Mouse (Mus musculus) thymus, postnatal 36 days (tissue): ENCODE data around the gene Cmip.

Experiments used
- DNase-seq, 2 experiments: peaks; one replicate each; pipeline ENCODE4 v3.0.0; 2022; ENCODE audit warnings: mixed read lengths in 2 of 2

The Cmip gene

DNA sequence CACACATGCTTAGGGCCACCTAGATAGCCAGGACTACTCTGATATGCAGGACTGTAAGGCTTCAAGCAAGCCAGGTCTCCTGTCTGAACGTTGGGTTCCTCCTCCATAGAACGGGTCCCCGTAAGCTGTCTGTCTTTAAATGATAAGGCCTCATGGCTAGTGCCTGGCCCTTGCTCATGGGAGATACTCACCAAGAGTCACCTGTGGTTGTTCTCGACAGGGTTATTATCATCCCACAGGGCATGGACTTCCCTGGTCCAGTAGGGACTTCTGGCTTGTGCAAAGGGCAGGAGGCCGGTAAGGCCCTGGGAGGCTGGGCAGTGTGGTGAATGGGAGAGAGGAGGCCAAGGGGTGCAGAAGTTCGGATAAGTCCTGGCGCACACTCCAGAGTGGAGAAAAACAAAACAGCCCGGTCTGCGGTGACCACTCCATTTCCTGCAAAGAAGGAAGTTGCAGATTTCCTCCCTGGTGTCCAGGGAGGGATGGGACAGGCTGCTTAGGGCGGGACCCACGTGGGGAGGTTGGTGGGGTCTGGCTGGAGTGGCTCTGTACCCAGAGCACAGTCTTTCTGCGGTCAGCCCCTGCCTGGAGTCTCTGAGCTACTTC, 41.2 kb downstream of the Cmip start:
- DNase-seq: no peak

DNA sequence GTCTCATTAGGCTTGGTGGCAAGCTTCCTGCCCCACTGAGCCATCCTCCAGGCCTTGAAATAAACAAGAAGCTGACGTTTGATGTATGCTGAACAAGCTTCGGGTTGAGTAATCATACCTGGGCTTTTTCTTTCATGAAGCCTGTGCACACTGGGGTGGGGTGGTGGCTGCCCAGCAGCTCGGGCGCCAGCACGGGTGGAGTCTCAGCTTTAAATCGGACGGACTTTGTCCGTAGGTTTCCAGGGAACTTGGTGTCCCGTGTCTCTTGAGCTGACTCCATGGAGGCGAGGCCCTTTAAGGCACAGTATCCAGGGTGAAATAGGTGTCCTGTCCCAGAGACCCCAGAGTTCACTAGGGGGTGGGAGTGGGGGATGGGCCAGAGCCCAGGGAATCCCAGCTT, 42.3 kb downstream of the Cmip start:
- DNase-seq: no peak

DNA sequence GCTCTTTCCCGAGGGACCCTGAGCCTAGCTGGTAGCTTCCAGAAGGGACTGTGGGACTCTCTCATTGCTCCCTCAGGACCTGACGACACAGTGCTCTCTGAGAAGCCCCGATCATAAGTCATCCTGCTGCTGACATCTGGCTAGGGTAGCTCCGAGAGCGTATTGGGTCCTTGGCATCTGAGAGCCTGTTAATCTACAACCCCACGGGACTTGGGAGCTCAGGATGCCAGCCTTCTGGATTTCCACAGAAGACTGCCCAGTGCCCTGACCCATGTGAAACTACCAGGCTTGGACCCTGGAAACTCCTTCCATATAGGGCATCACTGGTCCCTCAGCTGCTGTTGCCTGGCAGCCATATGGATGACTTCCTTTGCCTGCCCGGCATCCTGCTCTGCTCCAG, 43.3 kb downstream of the Cmip start:
- DNase-seq: no peak

DNA sequence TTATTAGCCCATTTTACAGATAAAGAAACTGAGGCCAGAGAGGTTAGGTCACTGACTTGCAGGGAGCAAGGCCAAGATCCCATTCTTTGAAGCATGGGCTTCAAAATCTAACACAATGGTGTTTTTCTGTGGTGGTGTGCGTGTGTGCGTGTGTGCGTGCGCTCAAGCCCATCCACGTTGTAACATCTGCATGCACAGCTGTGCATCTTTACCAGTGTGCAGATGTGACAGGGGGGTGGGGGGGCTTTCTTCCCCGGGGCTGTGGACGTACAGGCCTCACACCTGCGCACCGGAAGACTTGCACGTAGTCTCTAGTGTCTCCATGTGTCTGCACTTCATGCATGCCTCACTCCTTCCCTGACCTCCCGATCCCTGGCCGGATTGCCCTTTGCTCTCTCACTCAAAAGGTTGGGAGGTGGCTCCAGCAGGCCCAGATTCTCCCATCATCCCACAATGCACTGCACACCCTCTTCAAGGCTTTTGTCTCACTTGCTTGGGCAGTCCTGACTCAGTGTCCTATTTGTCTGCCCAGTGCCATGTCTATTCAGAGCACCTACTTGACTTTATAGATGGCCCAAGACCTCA, 44.7 kb downstream of the Cmip start:
- DNase-seq: no peak

GRCm38 (mm10) chr8:117302072-117302471, 45.2 kb downstream of the Cmip start:
- no peak for DNase-seq

GRCm38 (mm10) chr8:117303666-117304065, 46.8 kb downstream of the Cmip start:
- no peak for DNase-seq

DNA sequence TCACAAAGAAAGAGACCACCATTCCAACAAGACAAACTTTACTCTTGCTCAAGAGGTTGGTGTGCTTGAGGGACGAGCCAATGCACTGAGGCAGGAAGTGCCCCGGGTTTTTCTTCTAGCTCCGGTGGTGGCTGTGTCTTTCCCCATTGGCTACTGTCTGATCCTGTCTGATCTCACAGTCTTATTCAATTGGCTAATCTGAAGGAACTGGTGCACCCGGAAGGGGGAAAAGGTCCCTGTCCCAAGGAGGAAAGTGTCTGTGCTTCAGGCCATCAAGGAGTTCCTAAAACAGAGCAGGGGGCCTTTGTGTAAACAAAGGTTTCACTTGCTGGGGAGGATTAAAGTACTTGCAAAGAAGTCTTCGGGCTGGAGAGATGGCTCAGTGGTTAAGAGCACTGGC, 48.5 kb downstream of the Cmip start:
- DNase-seq: peak; percentile 47 to 61

GRCm38 (mm10) chr8:117306756-117307155, 49.9 kb downstream of the Cmip start:
- DNase-seq: peak in 1 of 2 experiments; percentile 24

DNA sequence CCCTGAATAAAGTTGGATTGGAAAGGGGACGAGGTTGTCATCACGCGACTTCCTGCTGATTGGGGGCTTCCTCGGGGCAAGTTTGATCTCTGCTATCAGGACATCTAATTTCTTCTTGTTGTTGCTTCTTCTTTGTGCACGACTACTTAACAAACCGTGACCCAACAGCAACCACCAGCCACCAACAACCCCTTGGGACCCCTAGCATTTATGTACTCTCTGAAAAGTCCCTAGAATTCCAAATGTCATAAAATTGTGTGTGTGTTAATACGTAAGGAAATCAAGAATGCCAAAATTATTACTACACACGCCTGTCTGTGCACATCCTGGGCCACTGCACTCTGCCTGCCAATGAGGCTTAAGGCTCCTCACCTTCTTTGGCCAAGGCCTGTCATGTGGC, 50.4 kb downstream of the Cmip start:
- DNase-seq: no peak

DNA sequence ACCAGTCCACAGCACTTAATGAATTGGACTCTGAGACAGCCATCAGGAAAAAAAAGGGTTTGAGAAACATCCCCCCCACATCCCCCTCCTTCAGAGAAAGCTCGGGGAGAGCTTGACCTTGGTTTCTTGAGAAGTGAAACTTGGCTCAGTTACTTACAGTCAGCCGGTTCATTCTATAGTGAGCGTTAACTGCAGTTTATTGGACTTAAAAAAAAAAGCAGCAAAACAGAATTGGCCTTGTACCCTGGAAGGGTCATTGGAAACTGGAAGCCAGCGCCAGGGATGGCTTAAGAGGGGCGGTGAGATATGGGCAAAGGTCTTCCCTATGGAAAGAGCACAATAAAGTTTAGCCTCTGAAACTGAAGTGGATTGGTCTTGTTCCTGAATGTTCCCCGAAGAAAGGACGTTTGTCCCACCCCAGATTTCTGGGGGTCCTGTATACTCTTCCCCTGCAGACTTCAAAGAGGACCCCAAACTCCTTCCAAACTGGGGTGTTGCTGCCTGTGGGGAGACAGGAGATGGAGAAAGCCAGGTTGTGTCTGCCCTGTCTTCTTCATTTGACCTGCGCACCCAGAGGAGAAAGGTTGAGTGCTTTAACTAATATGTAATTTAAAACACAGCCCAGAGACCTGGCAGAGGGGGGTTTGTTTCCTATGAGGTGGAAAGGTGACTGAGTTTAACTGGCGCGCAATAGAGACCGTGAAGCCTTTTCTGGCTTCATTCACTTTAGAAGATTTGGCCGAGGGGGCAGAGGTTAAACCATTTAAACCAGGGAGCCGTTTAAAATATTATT, 51.6 kb downstream of the Cmip start:
- DNase-seq: no peak

DNA sequence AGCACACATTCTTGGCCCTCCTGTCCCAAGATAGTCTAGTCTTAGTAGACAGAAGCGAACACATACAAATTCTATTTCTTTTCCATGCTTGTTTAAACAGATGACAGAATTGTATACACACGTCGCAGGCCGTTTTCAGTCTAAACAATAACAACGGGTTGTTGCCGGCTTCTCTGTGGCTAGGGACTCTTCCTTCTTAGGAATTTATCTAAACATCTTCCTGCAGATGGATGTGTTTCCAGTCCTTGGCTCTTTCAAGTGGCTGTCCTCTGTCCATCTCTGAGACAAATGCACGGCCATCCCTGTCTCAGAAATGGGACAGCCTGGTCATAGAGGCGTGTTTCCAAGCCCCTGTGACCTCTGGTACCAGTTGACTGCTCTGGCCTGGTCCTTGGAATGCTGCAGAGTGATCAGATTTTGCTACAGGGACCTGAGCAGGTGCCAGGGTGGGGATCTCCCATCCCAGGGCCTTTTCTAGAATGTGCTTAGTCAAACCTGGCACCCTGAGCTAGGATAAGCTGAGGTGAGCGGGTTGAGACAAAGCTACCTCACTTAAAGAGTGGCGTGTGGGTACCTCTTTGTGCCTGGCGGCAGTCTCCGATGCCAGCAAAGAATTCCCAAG, 52.9 kb downstream of the Cmip start:
- DNase-seq: no peak

DNA sequence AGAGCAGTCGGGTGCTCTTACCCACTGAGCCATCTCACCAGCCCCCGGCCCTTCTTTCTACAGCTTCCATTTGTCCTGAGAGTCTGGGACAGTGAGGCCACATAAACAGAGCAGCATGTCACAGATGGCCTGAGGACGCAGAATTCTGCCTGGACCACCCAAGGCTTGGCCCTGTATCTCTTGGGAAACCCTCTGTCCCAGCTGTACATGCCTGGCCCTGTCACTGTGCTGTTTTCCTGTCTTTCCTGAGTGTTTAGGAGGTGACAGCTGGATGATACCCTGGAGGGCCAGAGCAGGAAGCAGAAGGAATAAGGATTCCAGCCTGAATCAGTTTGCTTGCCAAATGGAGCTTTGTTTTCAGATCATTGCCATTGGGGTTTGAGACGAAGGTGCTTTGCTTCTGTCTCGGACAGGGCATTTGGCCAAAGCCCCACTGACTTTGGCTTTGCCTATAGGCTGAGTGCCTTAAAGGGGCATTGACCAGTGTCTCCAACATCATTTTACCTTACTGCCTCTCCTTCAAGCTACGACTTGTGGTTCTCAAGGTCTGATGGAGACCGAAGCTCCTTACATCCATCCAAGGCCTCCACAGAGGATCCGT, 54.2 kb downstream of the Cmip start:
- DNase-seq: no peak

DNA sequence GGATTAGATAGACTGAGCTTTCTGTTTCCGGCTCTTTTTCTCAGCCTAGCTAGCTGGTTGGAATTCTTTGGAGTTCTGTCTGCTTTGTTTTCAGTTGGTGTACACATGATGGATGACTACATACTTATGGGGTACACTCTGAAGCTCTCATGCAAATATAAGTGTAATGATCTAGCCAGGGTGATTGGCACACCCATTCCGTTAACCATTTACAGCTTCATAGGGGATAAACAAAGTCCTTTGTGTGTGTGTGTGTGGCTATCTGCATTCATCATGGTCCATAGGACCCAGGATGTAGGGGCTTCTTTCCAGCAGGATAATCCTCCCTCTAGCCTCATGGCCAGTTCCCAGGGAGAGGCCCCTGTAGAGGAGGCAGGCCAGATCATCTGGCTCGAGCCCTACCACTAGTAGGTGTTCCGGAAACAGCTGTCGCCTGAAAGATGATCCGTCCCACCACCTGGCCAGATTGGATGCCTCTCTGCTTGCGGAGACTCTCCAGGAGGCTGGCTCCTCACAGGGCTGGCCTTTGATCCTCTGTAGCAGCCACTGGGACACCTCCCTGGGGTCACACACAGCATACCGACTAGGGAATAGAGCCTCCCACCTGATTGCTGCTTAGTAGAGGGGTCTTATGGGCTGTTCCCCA, 57.6 kb downstream of the Cmip start:
- no peak for DNase-seq

- no peak for DNase-seq
Observed at GRCm38 (mm10) chr8:117315727-117316126, 58.9 kb downstream of the Cmip start.

GRCm38 (mm10) chr8:117317478-117317877, 60.6 kb downstream of the Cmip start:
- no peak for DNase-seq

GRCm38 (mm10) chr8:117318911-117319826, 62.3 kb downstream of the Cmip start:
- DNase-seq: no peak

GRCm38 (mm10) chr8:117320616-117321015, 63.8 kb downstream of the Cmip start:
- DNase-seq: no peak

- DNase-seq: no peak
Observed at GRCm38 (mm10) chr8:117321232-117321631, 64.4 kb downstream of the Cmip start.

GRCm38 (mm10) chr8:117322021-117322420, 65.2 kb downstream of the Cmip start:
- DNase-seq: peak; percentile 74 to 83

DNA sequence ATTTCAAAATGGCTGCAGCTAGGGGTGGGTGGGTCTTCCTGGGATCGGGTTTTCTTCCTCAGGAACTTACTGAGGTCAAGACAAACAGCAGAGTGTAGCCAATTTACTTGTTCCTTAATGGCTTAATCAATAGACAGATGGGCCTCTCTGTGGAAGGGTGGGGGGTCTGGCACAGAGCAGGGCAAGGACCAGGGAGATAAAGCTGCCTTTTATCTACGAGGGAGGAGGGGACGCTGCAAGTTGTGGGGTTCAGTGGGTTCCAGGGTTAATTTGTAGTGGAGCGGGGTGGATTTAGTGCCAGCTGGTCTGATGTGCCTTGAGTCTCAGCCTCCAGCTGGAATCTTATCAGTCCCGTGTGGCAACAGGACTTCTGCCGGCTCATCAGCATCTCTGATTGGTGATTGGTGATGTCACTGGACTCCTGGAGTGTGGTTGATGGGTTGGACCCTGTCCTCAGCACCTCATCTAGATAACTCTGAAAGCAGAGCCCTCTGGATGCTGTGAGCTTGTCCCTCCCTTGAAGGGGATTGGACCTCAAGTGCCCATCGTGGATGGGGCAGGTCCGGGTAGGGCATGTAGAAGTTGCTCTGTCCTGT, 65.9 kb downstream of the Cmip start:
- no peak for DNase-seq

DNA sequence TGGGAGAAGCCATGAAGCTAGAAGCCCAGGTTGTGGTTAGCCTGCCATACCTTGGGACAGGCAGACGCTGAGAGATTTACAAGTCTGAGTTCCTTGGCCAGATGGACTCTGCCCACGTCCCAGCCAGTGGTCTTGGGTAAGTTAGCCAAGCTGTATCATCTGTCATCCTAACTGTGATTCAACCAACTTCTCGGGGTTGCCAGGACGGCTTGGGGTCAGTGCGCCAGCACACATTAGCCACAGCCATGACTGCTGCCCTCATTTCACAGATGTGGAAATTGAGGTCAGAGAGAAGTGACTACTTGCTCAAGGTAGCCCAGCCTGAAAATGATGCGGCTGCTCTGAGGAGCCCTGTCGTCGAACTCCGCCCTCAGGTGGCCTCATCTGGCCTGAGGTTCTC, 68.0 kb downstream of the Cmip start:
- no peak for DNase-seq
